Mouse (Mus musculus): ENCODE measurements around the gene Ipo8. TPM values are rescaled to one million over a fixed set of nuclear protein-coding genes. Genes with fewer than 3 reads are reported as not detected.

The Ipo8 gene
- polyA plus RNA-seq, 1 experiment from 2014 or later = 9.0 TPM

- Histone ChIP-seq H3K27ac (no peak overlapping the region), H3K4me2 (no peak overlapping the region), H3K27me3 (no peaks in the 10 kb centered on the region), H3K36me3 (peaks cover 52% of the 10 kb centered on the region), H3K9me3 (replicated peaks) (no peaks in the 10 kb centered on the region), H3K4me1 (replicated peaks) (no peaks in the 10 kb centered on the region), H3K4me3 (replicated peaks) (no peak overlapping the region), H3K9ac (no peak overlapping the region)
- DNase-seq (no peak), ATAC-seq (ENCODE audit: low read depth) (no peak)
- WGBS (ENCODE audit: insufficient replicate concordance) = 82% methylated on average over 4 of the region's 4 CpGs
Measured at GRCm38 (mm10) chr6:148799773-148800172, 31.5 kb downstream of the Ipo8 start.

GRCm38 (mm10) chr6:148795145-148795544 lies 36.1 kb downstream of the Ipo8 start:
- Histone ChIP-seq H3K27ac (no peak overlapping the region), H3K27me3 (no peaks in the 10 kb centered on the region), H3K4me3 (replicated peaks) (no peak overlapping the region), H3K4me1 (replicated peaks) (no peaks in the 10 kb centered on the region), H3K4me2 (no peak overlapping the region), H3K36me3 (peaks cover 39% of the 10 kb centered on the region), H3K9ac (no peak overlapping the region), H3K9me3 (replicated peaks) (no peaks in the 10 kb centered on the region)
- no peak for DNase-seq
- no peak for ATAC-seq (ENCODE audit: low read depth)
- 64% methylated on average over 2 of the region's 2 CpGs for WGBS (ENCODE audit: insufficient replicate concordance)

- Histone ChIP-seq H3K4me1 (replicated peaks) (no peaks in the 10 kb centered on the region), H3K4me3 (replicated peaks) (no peak overlapping the region), H3K9ac (no peak overlapping the region), H3K36me3 (peaks cover 49% of the 10 kb centered on the region), H3K9me3 (replicated peaks) (no peaks in the 10 kb centered on the region), H3K27me3 (no peaks in the 10 kb centered on the region), H3K27ac (no peak overlapping the region), H3K4me2 (no peak overlapping the region)
- ATAC-seq (ENCODE audit: low read depth) = no peak
- no peak for DNase-seq
- 87% methylated on average over 9 of the region's 9 CpGs for WGBS (ENCODE audit: insufficient replicate concordance)
Measured at GRCm38 (mm10) chr6:148789010-148789673, 42.1 kb downstream of the Ipo8 start.

GRCm38 (mm10) chr6:148786186-148786585 lies 45.1 kb downstream of the Ipo8 start:
- WGBS (ENCODE audit: insufficient replicate concordance) = 75% methylated on average over 5 of the region's 5 CpGs

DNA sequence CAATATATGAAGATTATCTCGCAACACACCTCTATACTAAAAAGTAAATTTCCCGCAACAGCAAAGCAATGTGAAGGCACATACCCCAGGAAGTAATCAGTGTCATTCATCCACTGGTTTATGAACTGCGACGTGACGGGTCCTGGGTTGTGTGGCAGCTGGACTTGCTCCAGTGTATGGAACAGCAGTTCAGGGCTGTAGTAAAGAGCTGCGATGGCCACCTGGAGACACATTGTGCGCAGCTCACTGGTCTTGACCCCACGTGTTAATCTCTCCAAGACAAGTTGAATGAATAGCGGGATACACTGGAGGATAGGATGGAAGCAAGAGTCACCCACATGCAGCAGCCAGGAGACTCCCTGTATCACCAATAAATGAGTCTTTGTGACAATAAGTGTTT lies 46.8 kb downstream of the Ipo8 start:
- DNase-seq = no peak
- Histone ChIP-seq H3K9ac (no peak overlapping the region), H3K9me3 (replicated peaks) (no peaks in the 10 kb centered on the region), H3K4me2 (no peak overlapping the region), H3K4me1 (replicated peaks) (no peaks in the 10 kb centered on the region), H3K27me3 (no peaks in the 10 kb centered on the region), H3K27ac (no peak overlapping the region), H3K36me3 (peaks cover 54% of the 10 kb centered on the region), H3K4me3 (replicated peaks) (no peak overlapping the region)
- 84% methylated on average over 9 of the region's 9 CpGs for WGBS (ENCODE audit: insufficient replicate concordance)
- ATAC-seq (ENCODE audit: low read depth) = no peak

More at GRCm38 (mm10) chr6:148786186-148786585, 45.1 kb downstream of the Ipo8 start:
- Histone ChIP-seq H3K9me3 (replicated peaks) (no peaks in the 10 kb centered on the region), H3K27me3 (no peaks in the 10 kb centered on the region), H3K4me3 (replicated peaks) (no peak overlapping the region), H3K9ac (no peak overlapping the region), H3K27ac (no peak overlapping the region), H3K4me2 (no peak overlapping the region), H3K36me3 (peaks cover 54% of the 10 kb centered on the region), H3K4me1 (replicated peaks) (no peaks in the 10 kb centered on the region)
- ATAC-seq (ENCODE audit: low read depth) (no peak), DNase-seq (no peak)

- H3K9me3 ChIP-seq (replicated peaks) = no peaks in the 10 kb centered on the region
- ATAC-seq (ENCODE audit: low read depth) (no peak), DNase-seq (no peak)
- H3K4me3 ChIP-seq (replicated peaks) = no peak overlapping the region
- H3K27me3 ChIP-seq = no peaks in the 10 kb centered on the region
- no peaks in the 10 kb centered on the region for H3K4me1 ChIP-seq (replicated peaks)
- H3K4me2 ChIP-seq = no peak overlapping the region
- no peak overlapping the region for H3K9ac ChIP-seq
- 76% methylated on average over 2 of the region's 2 CpGs for WGBS (ENCODE audit: insufficient replicate concordance)
- H3K36me3 ChIP-seq = peaks cover 71% of the 10 kb centered on the region
- H3K27ac ChIP-seq = no peak overlapping the region
Measured at GRCm38 (mm10) chr6:148776236-148776635, 55.0 kb downstream of the Ipo8 start.

GRCm38 (mm10) chr6:148771423-148771822 lies 59.8 kb downstream of the Ipo8 start:
- ATAC-seq (ENCODE audit: low read depth) = no peak
- 71% methylated on average over 3 of the region's 3 CpGs for WGBS (ENCODE audit: insufficient replicate concordance)
- no peaks in the 10 kb centered on the region for H3K27me3 ChIP-seq
- peaks cover 45% of the 10 kb centered on the region for H3K36me3 ChIP-seq
- H3K4me3 ChIP-seq (replicated peaks) = no peak overlapping the region
- DNase-seq = no peak
- H3K9ac ChIP-seq = no peak overlapping the region
- H3K9me3 ChIP-seq (replicated peaks) = no peaks in the 10 kb centered on the region
- H3K27ac ChIP-seq = no peak overlapping the region
- no peak overlapping the region for H3K4me2 ChIP-seq
- no peaks in the 10 kb centered on the region for H3K4me1 ChIP-seq (replicated peaks)

DNA sequence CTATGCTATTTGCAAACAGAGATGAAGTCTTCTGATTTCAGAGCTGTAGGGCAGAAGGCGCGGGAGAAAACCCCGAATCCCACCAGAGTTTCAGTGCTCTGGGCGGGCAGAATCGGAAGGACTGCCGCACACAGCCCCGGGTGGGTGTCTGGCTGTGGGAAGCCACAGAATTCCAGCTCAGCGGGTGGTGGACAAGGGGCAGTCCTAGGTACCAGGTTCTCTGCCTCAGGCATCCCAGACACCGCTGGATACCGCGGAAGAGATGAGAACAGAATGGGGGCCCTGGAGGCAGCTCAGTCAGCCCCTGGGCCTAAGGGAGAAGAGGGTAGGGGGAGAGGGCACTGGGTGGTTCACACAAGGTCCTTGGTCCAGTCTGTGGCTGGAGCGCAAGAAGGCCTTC lies 62.8 kb downstream of the Ipo8 start:
- no peak overlapping the region for H3K4me3 ChIP-seq (replicated peaks)
- 82% methylated on average over 12 of the region's 12 CpGs for WGBS (ENCODE audit: insufficient replicate concordance)
- H3K9ac ChIP-seq = no peak overlapping the region
- no peak overlapping the region for H3K27ac ChIP-seq
- DNase-seq (no peak), ATAC-seq (ENCODE audit: low read depth) (no peak)
- no peak overlapping the region for H3K4me2 ChIP-seq
- H3K27me3 ChIP-seq = no peaks in the 10 kb centered on the region
- H3K9me3 ChIP-seq (replicated peaks) = no peaks in the 10 kb centered on the region
- peaks cover 16% of the 10 kb centered on the region for H3K36me3 ChIP-seq
- H3K4me1 ChIP-seq (replicated peaks) = no peaks in the 10 kb centered on the region

DNA sequence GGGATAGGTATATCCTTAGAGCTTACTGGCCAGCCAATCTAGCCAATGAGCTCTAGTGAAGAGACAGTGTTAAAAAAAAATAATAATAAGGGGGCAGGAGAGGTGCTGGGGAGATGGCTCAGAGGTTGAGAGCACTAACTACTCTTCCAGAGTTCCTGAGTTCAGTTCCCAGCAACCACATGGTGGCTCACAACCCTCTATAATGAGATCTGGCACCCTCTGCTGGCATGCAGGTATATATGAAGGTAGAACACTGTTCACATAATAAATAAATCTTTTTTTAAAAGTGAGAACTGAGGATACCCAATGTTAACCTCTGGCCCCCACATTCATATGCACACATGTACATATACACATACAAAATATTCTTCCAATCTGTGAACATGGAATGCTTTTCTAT lies 64.0 kb downstream of the Ipo8 start:
- ATAC-seq (ENCODE audit: low read depth) = no peak
- no peak overlapping the region for H3K4me2 ChIP-seq
- no peak overlapping the region for H3K27ac ChIP-seq
- H3K27me3 ChIP-seq = no peaks in the 10 kb centered on the region
- H3K4me3 ChIP-seq (replicated peaks) = no peak overlapping the region
- DNase-seq = no peak
- no peak overlapping the region for H3K9ac ChIP-seq
- no peaks in the 10 kb centered on the region for H3K4me1 ChIP-seq (replicated peaks)
- peaks cover 5% of the 10 kb centered on the region for H3K36me3 ChIP-seq
- no peaks in the 10 kb centered on the region for H3K9me3 ChIP-seq (replicated peaks)

- DNase-seq (no peak), ATAC-seq (ENCODE audit: low read depth) (no peak)
- Histone ChIP-seq H3K27me3 (no peaks in the 10 kb centered on the region), H3K4me1 (replicated peaks) (no peaks in the 10 kb centered on the region), H3K9ac (no peak overlapping the region), H3K27ac (no peak overlapping the region), H3K4me3 (replicated peaks) (no peak overlapping the region), H3K4me2 (no peak overlapping the region), H3K9me3 (replicated peaks) (no peaks in the 10 kb centered on the region), H3K36me3 (no peaks in the 10 kb centered on the region)
- WGBS (ENCODE audit: insufficient replicate concordance) = 55% methylated on average over 3 of the region's 3 CpGs
Measured at GRCm38 (mm10) chr6:148761967-148762712, 69.1 kb downstream of the Ipo8 start.

DNA sequence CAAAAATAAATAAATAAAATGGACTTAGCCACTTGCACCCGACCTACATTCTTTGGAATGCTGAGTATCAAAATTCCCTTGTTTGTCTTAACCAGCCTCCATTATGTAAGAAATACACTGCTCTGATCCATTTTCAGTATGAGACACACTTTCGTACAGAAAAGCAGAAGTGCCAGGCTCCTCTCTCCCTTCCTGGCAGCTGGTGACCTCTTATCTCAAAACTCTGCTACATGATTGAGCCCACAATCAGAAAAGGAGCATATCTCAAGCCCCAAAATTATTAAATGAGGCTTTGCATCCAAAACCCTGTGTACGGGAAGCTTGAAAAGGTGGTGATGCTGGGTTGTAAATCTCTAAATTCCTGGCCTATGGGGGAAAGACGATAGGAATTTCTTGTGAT lies 69.8 kb downstream of the Ipo8 start:
- no peaks in the 10 kb centered on the region for H3K27me3 ChIP-seq
- H3K4me3 ChIP-seq (replicated peaks) = no peak overlapping the region
- 28% methylated on average over 4 of the region's 4 CpGs for WGBS (ENCODE audit: insufficient replicate concordance)
- no peak overlapping the region for H3K9ac ChIP-seq
- no peak overlapping the region for H3K4me2 ChIP-seq
- no peaks in the 10 kb centered on the region for H3K36me3 ChIP-seq
- H3K4me1 ChIP-seq (replicated peaks) = no peaks in the 10 kb centered on the region
- H3K9me3 ChIP-seq (replicated peaks) = no peaks in the 10 kb centered on the region
- H3K27ac ChIP-seq = no peak overlapping the region
- ATAC-seq (ENCODE audit: low read depth) = no peak
- DNase-seq = no peak

- H3K27ac ChIP-seq = no peak overlapping the region
- no peaks in the 10 kb centered on the region for H3K27me3 ChIP-seq
- no peaks in the 10 kb centered on the region for H3K9me3 ChIP-seq (replicated peaks)
- H3K36me3 ChIP-seq = no peaks in the 10 kb centered on the region
- ATAC-seq (ENCODE audit: low read depth) = no peak
- no peak overlapping the region for H3K9ac ChIP-seq
- H3K4me1 ChIP-seq (replicated peaks) = no peaks in the 10 kb centered on the region
- DNase-seq = no peak
- H3K4me3 ChIP-seq (replicated peaks) = no peak overlapping the region
- WGBS (ENCODE audit: insufficient replicate concordance) = 73% methylated on average over 1 of the region's 1 CpGs
- H3K4me2 ChIP-seq = no peak overlapping the region
Measured at GRCm38 (mm10) chr6:148756535-148756934, 74.7 kb downstream of the Ipo8 start.

Measured in liver, embryonic 13.5 days (tissue).